Mouse (Mus musculus) stomach, embryonic 15.5 days (tissue): ENCODE data around the gene Acsf2. TPM values are rescaled to one million over a fixed set of nuclear protein-coding genes. Genes with fewer than 3 reads are reported as not detected.

Experiments used
- ATAC-seq: fragments of 200-750 bp; cut with Nextera tagmentation; 2 replicates; pipeline ENCODE4 v1.8.0; 2017; ENCODE audit warnings: low read depth, moderate number of reproducible peaks, moderate TSS enrichment; ENCODE audit not compliant: insufficient read depth, low FRiP score
- H3K27ac ChIP-seq: fragments of 300-500 bp; sonication (generic); 2 replicates; pipeline ENCODE4 v1.5.1; 2015; ENCODE audit warnings: mild to moderate bottlenecking, inconsistent platforms
- H3K27me3 ChIP-seq: fragments of 300-500 bp; sonication (generic); replicated peaks from 2 replicates; pipeline ENCODE4 v1.6.1; 2015; ENCODE audit warnings: inconsistent platforms
- H3K36me3 ChIP-seq: fragments of 300-500 bp; sonication (generic); 2 replicates; pipeline ENCODE4 v1.6.1; 2015; ENCODE audit warnings: inconsistent platforms
- H3K4me1 ChIP-seq: fragments of 300-500 bp; sonication (generic); 2 replicates; pipeline ENCODE4 v1.6.1; 2015; ENCODE audit warnings: inconsistent platforms
- H3K4me2 ChIP-seq: fragments of 300-500 bp; sonication (generic); 2 replicates; pipeline ENCODE4 v1.6.1; 2015; ENCODE audit warnings: mild to moderate bottlenecking, inconsistent platforms
- H3K4me3 ChIP-seq: fragments of 300-500 bp; sonication (generic); replicated peaks from 2 replicates; pipeline ENCODE4 v1.5.1; 2015; ENCODE audit warnings: inconsistent platforms
- H3K9ac ChIP-seq: fragments of 300-500 bp; sonication (generic); 2 replicates; pipeline ENCODE4 v1.6.1; 2015; ENCODE audit warnings: inconsistent platforms
- H3K9me3 ChIP-seq: fragments of 300-500 bp; sonication (generic); 2 replicates; pipeline ENCODE4 v1.6.1; 2016; ENCODE audit warnings: inconsistent platforms
- WGBS: fragments of 180-500 bp; shearing (Covaris S2); methylation state at CpG from one replicate; pipeline ENCODE4 v1.1.7; 2015; 5-methylcytosine and 5-hydroxymethylcytosine counted together
- polyA plus RNA-seq: library from polyadenylated mRNA; unstranded; fragments of >200 nt; fragmentation: Nextera tagmentation; extraction: Ambion mirVana; gene quantifications from 2 replicates; pipeline ENCODE4 v1.2.1, GENCODE M21; 2015

Gene Acsf2
- polyA plus RNA-seq, 1 experiment from 2014 or later: 4.4 TPM

GRCm38 (mm10) chr11:94621458-94621852 is 19.8 kb upstream of the Acsf2 start:
- no peak overlapping the region for H3K27ac ChIP-seq
- ATAC-seq: no peak
- no peak overlapping the region for H3K4me2 ChIP-seq
- no peaks in the 10 kb centered on the region for H3K4me1 ChIP-seq
- H3K4me3 ChIP-seq: no peak overlapping the region
- no peak overlapping the region for H3K9ac ChIP-seq
- H3K27me3 ChIP-seq: no peaks in the 10 kb centered on the region
- H3K36me3 ChIP-seq: no peaks in the 10 kb centered on the region
- H3K9me3 ChIP-seq: no peaks in the 10 kb centered on the region

DNA sequence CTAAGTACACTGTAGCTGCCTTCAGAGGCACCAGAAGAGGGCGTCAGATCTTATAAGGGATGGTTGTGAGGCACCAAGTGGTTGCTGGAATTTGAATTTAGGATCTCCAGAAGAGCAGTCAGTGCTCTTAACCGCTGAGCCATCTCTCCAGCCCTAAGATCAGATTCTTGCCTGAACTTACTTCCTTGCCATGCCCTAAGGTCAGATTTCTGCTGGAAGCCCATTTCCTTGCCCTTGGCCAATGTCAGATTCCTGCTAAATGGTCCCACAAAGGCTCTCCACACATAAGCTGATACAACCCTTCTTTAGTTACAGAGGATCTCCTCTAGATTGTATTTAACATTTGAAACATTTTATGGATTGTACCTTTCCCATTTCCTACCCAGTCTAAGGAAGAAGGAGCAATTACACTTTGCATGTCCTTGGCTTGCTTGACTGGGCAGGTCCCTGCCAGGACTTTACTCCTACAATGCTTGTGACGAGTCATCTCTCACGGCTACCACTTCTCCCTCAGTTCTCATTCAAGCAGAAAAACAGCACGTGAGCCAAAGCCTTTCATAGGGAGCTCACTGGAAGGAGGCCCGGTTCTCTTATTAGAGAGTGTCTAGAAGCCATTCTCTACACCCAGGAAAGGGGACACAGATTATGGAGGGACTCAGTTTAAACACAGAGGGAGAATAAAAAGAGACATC is 19.2 kb upstream of the Acsf2 start:
- Histone ChIP-seq H3K36me3 (no peaks in the 10 kb centered on the region), H3K4me2 (no peak overlapping the region), H3K4me1 (no peaks in the 10 kb centered on the region), H3K9me3 (no peaks in the 10 kb centered on the region), H3K9ac (no peak overlapping the region), H3K4me3 (no peak overlapping the region), H3K27me3 (no peaks in the 10 kb centered on the region), H3K27ac (no peak overlapping the region)
- ATAC-seq: no peak
- WGBS: 61% methylated on average over 6 of the region's 6 CpGs

- no peaks in the 10 kb centered on the region for H3K9me3 ChIP-seq
- no peaks in the 10 kb centered on the region for H3K36me3 ChIP-seq
- 86% methylated on average over 2 of the region's 2 CpGs for WGBS
- no peak overlapping the region for H3K27ac ChIP-seq
- H3K9ac ChIP-seq: no peak overlapping the region
- H3K4me1 ChIP-seq: no peaks in the 10 kb centered on the region
- H3K4me3 ChIP-seq: no peak overlapping the region
- ATAC-seq: no peak
- H3K4me2 ChIP-seq: no peak overlapping the region
- no peaks in the 10 kb centered on the region for H3K27me3 ChIP-seq
Observed at GRCm38 (mm10) chr11:94617646-94618045, 16.0 kb upstream of the Acsf2 start.

DNA sequence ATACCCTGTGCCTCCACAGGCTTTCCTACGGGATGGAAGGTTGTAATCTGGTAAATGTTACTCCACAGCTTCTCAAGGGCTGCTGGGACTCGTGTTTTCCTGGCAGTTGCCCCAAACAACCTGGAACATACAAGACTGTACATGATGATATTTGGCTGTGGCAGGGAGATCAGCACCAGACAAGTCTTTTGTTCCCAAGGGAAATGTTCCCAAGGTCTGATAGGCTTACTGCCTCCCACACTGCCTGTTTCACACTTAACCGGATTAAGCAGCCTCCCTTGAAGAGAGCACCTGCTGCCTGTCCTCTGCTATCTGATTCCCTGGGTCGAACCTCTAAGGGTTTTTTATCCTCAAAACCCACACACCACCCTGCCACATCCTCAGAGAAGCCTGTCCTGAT is 13.8 kb upstream of the Acsf2 start:
- H3K4me1 ChIP-seq: no peaks in the 10 kb centered on the region
- no peak overlapping the region for H3K27ac ChIP-seq
- H3K36me3 ChIP-seq: no peaks in the 10 kb centered on the region
- H3K9me3 ChIP-seq: no peaks in the 10 kb centered on the region
- no peak overlapping the region for H3K4me2 ChIP-seq
- WGBS: 29% methylated on average over 4 of the region's 4 CpGs
- H3K4me3 ChIP-seq: no peak overlapping the region
- H3K27me3 ChIP-seq: no peaks in the 10 kb centered on the region
- no peak overlapping the region for H3K9ac ChIP-seq
- no peak for ATAC-seq

GRCm38 (mm10) chr11:94614603-94615002 is 12.9 kb upstream of the Acsf2 start:
- H3K9me3 ChIP-seq: no peaks in the 10 kb centered on the region
- 77% methylated on average over 4 of the region's 4 CpGs for WGBS
- no peak overlapping the region for H3K9ac ChIP-seq
- no peak overlapping the region for H3K27ac ChIP-seq
- no peak for ATAC-seq
- H3K4me2 ChIP-seq: no peak overlapping the region
- H3K27me3 ChIP-seq: no peaks in the 10 kb centered on the region
- H3K4me3 ChIP-seq: no peak overlapping the region
- no peaks in the 10 kb centered on the region for H3K4me1 ChIP-seq
- no peaks in the 10 kb centered on the region for H3K36me3 ChIP-seq

GRCm38 (mm10) chr11:94610744-94611740 is 9.4 kb upstream of the Acsf2 start:
- Histone ChIP-seq H3K27ac (no peak overlapping the region), H3K4me3 (no peak overlapping the region), H3K9ac (no peak overlapping the region), H3K4me2 (no peak overlapping the region), H3K4me1 (no peaks in the 10 kb centered on the region), H3K36me3 (no peaks in the 10 kb centered on the region), H3K9me3 (no peaks in the 10 kb centered on the region), H3K27me3 (no peaks in the 10 kb centered on the region)
- WGBS: 63% methylated on average over 4 of the region's 4 CpGs
- no peak for ATAC-seq

DNA sequence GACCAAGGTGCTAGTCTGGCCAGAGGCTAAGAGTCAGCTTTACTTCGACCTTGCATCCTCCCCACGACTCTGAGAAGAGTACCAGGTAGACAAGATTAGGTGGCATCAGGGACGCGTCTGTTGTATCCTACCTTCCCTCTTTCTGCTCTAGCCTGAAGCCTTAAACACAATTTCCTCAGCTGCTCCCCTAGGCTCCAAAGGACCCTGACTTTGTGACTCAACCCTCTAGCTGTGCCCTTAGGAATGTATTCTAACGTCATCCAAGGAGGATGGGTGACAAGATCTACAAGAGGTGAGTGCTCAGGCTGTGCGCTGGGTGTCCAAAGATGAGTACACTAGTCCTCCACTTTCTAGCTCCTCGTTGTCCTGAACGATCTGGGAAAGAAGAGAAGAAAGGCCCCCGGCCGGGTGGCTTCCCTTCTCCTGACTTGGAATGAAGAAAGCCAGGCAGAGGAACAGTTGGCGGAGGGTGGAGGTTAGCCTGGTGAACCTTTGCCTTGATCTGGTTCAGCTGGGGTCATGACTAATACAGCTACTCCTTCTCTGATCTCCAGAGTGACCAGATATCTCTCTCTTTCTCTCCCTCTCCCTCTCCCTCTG is 785 bp upstream of the Acsf2 start:
- 67% methylated on average over 11 of the region's 11 CpGs for WGBS
- H3K36me3 ChIP-seq: no peaks in the 10 kb centered on the region
- no peak overlapping the region for H3K27ac ChIP-seq
- peak overlapping the region; percentile 55; the same call in 1 of the 2 replicates for H3K4me3 ChIP-seq
- H3K9ac ChIP-seq: no peak overlapping the region
- 0 out of 2 replicates have a peak, but pooled peaks cover 6% of the 10 kb centered on the region for H3K4me1 ChIP-seq
- ATAC-seq: no peak
- peak overlapping the region; percentile 77; the same call in 1 of the 2 replicates for H3K4me2 ChIP-seq
- no peaks in the 10 kb centered on the region for H3K9me3 ChIP-seq
- H3K27me3 ChIP-seq: no peaks in the 10 kb centered on the region

GRCm38 (mm10) chr11:94600447-94600846 is 1.2 kb downstream of the Acsf2 start:
- Histone ChIP-seq H3K9me3 (no peaks in the 10 kb centered on the region), H3K36me3 (no peaks in the 10 kb centered on the region), H3K27ac (no peak overlapping the region), H3K27me3 (no peaks in the 10 kb centered on the region), H3K4me3 (no peak overlapping the region), H3K4me1 (0 out of 2 replicates have a peak, but pooled peaks cover 6% of the 10 kb centered on the region), H3K9ac (no peak overlapping the region), H3K4me2 (peak overlapping the region; percentile 77)
- no peak for ATAC-seq
- WGBS: 90% methylated on average over 7 of the region's 7 CpGs

DNA sequence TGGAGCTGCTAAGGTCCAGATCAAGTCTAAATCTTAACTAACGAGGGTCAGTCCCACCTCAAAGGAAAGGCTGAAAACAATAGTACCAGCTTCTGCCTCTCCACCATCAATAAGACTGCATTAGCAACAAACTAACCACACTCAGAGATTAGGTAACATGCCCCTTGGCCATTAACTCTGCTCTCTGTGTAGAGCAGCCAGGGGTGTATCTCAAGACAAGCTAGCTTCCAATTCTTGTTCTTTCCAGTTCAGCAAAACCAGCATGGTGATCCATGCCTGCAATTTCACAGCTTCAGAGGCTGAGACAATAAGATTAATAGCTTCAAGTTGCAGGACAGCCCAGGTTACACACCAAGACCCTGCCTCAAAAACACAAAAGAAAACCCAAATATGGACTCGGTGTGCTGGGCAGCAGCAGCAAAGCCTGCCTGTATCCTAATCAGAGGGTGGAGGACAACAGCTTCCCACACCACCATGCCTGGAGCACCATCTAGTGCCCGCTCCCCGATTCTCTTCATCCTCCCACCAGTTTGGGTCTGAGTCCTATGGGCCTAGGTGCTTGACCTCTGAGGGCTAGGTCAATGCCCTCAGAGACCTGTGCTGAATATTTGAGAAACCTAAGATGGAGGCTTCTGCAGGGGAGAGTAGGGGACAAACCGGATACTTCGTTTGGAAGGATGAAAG is 3.1 kb downstream of the Acsf2 start:
- H3K9me3 ChIP-seq: no peaks in the 10 kb centered on the region
- H3K9ac ChIP-seq: no peak overlapping the region
- H3K4me1 ChIP-seq: 0 out of 2 replicates have a peak, but pooled peaks cover 6% of the 10 kb centered on the region
- H3K4me2 ChIP-seq: no peak overlapping the region
- 63% methylated on average over 6 of the region's 6 CpGs for WGBS
- H3K4me3 ChIP-seq: no peak overlapping the region
- H3K27ac ChIP-seq: no peak overlapping the region
- H3K36me3 ChIP-seq: no peaks in the 10 kb centered on the region
- ATAC-seq: no peak
- no peaks in the 10 kb centered on the region for H3K27me3 ChIP-seq

DNA sequence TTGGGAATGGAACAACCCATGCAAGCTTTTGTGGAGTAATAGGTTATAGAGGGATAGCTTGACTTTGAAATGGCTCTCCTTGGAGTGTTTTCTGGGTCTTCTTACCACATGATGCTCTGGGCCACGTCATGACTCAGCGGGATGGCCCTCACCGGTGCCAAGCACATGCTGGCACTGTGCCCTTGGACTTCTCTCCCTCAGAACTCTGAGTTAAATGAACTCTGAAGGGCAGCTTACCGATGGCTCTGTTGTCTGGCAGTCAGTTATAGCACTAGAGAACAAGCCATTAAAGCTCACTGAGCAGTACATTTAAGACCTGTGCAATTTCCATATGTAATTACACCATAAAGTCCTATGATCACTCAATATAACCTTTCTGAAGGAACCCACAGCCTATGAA is 4.4 kb downstream of the Acsf2 start:
- H3K4me2 ChIP-seq: no peak overlapping the region
- no peaks in the 10 kb centered on the region for H3K27me3 ChIP-seq
- ATAC-seq: no peak
- no peaks in the 10 kb centered on the region for H3K9me3 ChIP-seq
- no peak overlapping the region for H3K27ac ChIP-seq
- WGBS: 81% methylated on average over 4 of the region's 4 CpGs
- no peak overlapping the region for H3K9ac ChIP-seq
- H3K4me3 ChIP-seq: no peak overlapping the region
- H3K4me1 ChIP-seq: 0 out of 2 replicates have a peak, but pooled peaks cover 6% of the 10 kb centered on the region
- no peaks in the 10 kb centered on the region for H3K36me3 ChIP-seq

- H3K27me3 ChIP-seq: no peaks in the 10 kb centered on the region
- ATAC-seq: no peak
- H3K9ac ChIP-seq: no peak overlapping the region
- no peak overlapping the region for H3K27ac ChIP-seq
- no peaks in the 10 kb centered on the region for H3K9me3 ChIP-seq
- WGBS: 63% methylated on average over 7 of the region's 7 CpGs
- peaks cover 8% of the 10 kb centered on the region for H3K4me1 ChIP-seq
- H3K4me3 ChIP-seq: no peak overlapping the region
- no peak overlapping the region for H3K4me2 ChIP-seq
- H3K36me3 ChIP-seq: no peaks in the 10 kb centered on the region
Observed at GRCm38 (mm10) chr11:94596311-94596852, 5.3 kb downstream of the Acsf2 start.
